Mouse (Mus musculus) lung, embryonic 14.5 days (tissue): ENCODE measurements around the gene Cerkl. TPM values are rescaled to one million over a fixed set of nuclear protein-coding genes. Genes with fewer than 3 reads are reported as not detected.

Source experiments
- ATAC-seq: fragments of 200-750 bp; cut with Nextera tagmentation; 2 replicates; pipeline ENCODE4 v1.8.0; 2017; ENCODE audit warnings: mild to moderate bottlenecking, moderate TSS enrichment, moderate library complexity; ENCODE audit not compliant: insufficient read depth
- DNase-seq: peaks from one replicate; pipeline ENCODE4 v3.0.0-alpha.2; 2015
- H3K27ac ChIP-seq: fragments of 300-500 bp; sonication (generic); 2 replicates; pipeline ENCODE4 v1.5.1; 2014; ENCODE audit warnings: low read depth, mild to moderate bottlenecking, moderate library complexity
- H3K27me3 ChIP-seq: fragments of 300-500 bp; sonication (generic); 2 replicates; pipeline ENCODE4 v1.6.1; 2014; ENCODE audit warnings: low read length, control low read depth; ENCODE audit not compliant: insufficient read depth
- H3K36me3 ChIP-seq: fragments of 300-500 bp; sonication (generic); 2 replicates; pipeline ENCODE4 v1.6.1; 2014; ENCODE audit warnings: control low read depth; ENCODE audit not compliant: insufficient read depth
- H3K4me1 ChIP-seq: fragments of 300-500 bp; sonication (generic); 2 replicates; pipeline ENCODE4 v1.6.1; 2014; ENCODE audit warnings: antibody characterized with exemption, control low read depth; ENCODE audit not compliant: insufficient read depth
- H3K4me2 ChIP-seq: fragments of 300-500 bp; sonication (generic); 2 replicates; pipeline ENCODE4 v1.6.1; 2014; ENCODE audit warnings: mild to moderate bottlenecking
- H3K4me3 ChIP-seq: fragments of 300-500 bp; sonication (generic); 2 replicates; pipeline ENCODE4 v1.5.1; 2014; ENCODE audit warnings: low read depth, low read length
- H3K9ac ChIP-seq: fragments of 300-500 bp; sonication (generic); 2 replicates; pipeline ENCODE4 v1.6.1; 2014
- H3K9me3 ChIP-seq: fragments of 300-500 bp; sonication (generic); 2 replicates; pipeline ENCODE4 v1.6.1; 2016; ENCODE audit warnings: low read depth, low read length, control low read depth
- CTCF ChIP-seq: IDR thresholded peaks from 2 replicates; pipeline ENCODE4 v1.5.1; 2016; ENCODE audit warnings: antibody characterized with exemption, low read depth
- WGBS: fragments of 180-500 bp; shearing (Covaris S2); extraction: QIAGEN DNeasy Blood & Tissue Kit; methylation state at CpG from one replicate; pipeline ENCODE4 v1.1.7; 2014; 5-methylcytosine and 5-hydroxymethylcytosine counted together
- polyA plus RNA-seq: library from polyadenylated mRNA; unstranded; fragments of >200 nt; fragmentation: Nextera tagmentation; extraction: Ambion mirVana; gene quantifications from 2 replicates; pipeline ENCODE4 v1.2.1, GENCODE M21; 2014

Gene Cerkl
- polyA plus RNA-seq, 1 experiment from 2014 or later = 0.12 TPM

- H3K4me2 ChIP-seq = no peak overlapping the region
- no peak for TF ChIP-seq CTCF
- H3K27ac ChIP-seq = no peak overlapping the region
- H3K9ac ChIP-seq = no peak overlapping the region
- ATAC-seq (no peak), DNase-seq (no peak)
- H3K9me3 ChIP-seq = no peaks in the 10 kb centered on the region
- no peaks in the 10 kb centered on the region for H3K36me3 ChIP-seq
- no peaks in the 10 kb centered on the region for H3K4me1 ChIP-seq
- WGBS = 62% methylated on average over 5 of the region's 5 CpGs
- H3K27me3 ChIP-seq = no peaks in the 10 kb centered on the region
- no peak overlapping the region for H3K4me3 ChIP-seq
Observed at GRCm38 (mm10) chr2:79398831-79399230, 57.8 kb downstream of the Cerkl start.

GRCm38 (mm10) chr2:79398343-79398742, 58.2 kb downstream of the Cerkl start:
- no peaks in the 10 kb centered on the region for H3K27me3 ChIP-seq
- no peak overlapping the region for H3K4me2 ChIP-seq
- no peak for TF ChIP-seq CTCF
- 60% methylated on average over 2 of the region's 2 CpGs for WGBS
- H3K9ac ChIP-seq = no peak overlapping the region
- H3K4me3 ChIP-seq = no peak overlapping the region
- no peak for DNase-seq
- H3K4me1 ChIP-seq = no peaks in the 10 kb centered on the region
- no peaks in the 10 kb centered on the region for H3K36me3 ChIP-seq
- no peak for ATAC-seq
- H3K9me3 ChIP-seq = no peaks in the 10 kb centered on the region
- no peak overlapping the region for H3K27ac ChIP-seq

- Histone ChIP-seq H3K9ac (no peak overlapping the region), H3K4me2 (no peak overlapping the region), H3K27me3 (no peaks in the 10 kb centered on the region), H3K4me1 (no peaks in the 10 kb centered on the region), H3K9me3 (no peaks in the 10 kb centered on the region), H3K27ac (no peak overlapping the region), H3K4me3 (no peak overlapping the region), H3K36me3 (no peaks in the 10 kb centered on the region)
- DNase-seq = no peak
- 60% methylated on average over 2 of the region's 2 CpGs for WGBS
- no peak for TF ChIP-seq CTCF
- ATAC-seq = no peak
Observed at GRCm38 (mm10) chr2:79397107-79397506, 59.5 kb downstream of the Cerkl start.

GRCm38 (mm10) chr2:79379087-79380041, 77.2 kb downstream of the Cerkl start:
- no peak for TF ChIP-seq CTCF
- Histone ChIP-seq H3K9me3 (no peaks in the 10 kb centered on the region), H3K27me3 (no peaks in the 10 kb centered on the region), H3K27ac (no peak overlapping the region), H3K36me3 (no peaks in the 10 kb centered on the region), H3K4me3 (no peak overlapping the region), H3K9ac (no peak overlapping the region), H3K4me1 (no peaks in the 10 kb centered on the region), H3K4me2 (no peak overlapping the region)
- WGBS = 33% methylated on average over 12 of the region's 12 CpGs
- DNase-seq = peak; percentile 15
- ATAC-seq = no peak

- no peaks in the 10 kb centered on the region for H3K9me3 ChIP-seq
- ATAC-seq = no peak
- no peak overlapping the region for H3K9ac ChIP-seq
- TF ChIP-seq CTCF = no peak
- WGBS = 67% methylated on average over 8 of the region's 8 CpGs
- no peak overlapping the region for H3K4me2 ChIP-seq
- H3K27me3 ChIP-seq = no peaks in the 10 kb centered on the region
- no peak for DNase-seq
- H3K4me3 ChIP-seq = no peak overlapping the region
- H3K36me3 ChIP-seq = no peaks in the 10 kb centered on the region
- no peaks in the 10 kb centered on the region for H3K4me1 ChIP-seq
- no peak overlapping the region for H3K27ac ChIP-seq
Observed at GRCm38 (mm10) chr2:79378346-79379086, 78.1 kb downstream of the Cerkl start.

- Histone ChIP-seq H3K4me3 (no peak overlapping the region), H3K27me3 (no peaks in the 10 kb centered on the region), H3K4me1 (no peaks in the 10 kb centered on the region), H3K9ac (no peak overlapping the region), H3K9me3 (no peaks in the 10 kb centered on the region), H3K27ac (no peak overlapping the region), H3K4me2 (no peak overlapping the region), H3K36me3 (no peaks in the 10 kb centered on the region)
- DNase-seq = peak; percentile 37
- WGBS = 41% methylated on average over 6 of the region's 6 CpGs
- peak; percentile 52 for TF ChIP-seq CTCF
- no peak for ATAC-seq
Observed at GRCm38 (mm10) chr2:79372486-79373200, 83.9 kb downstream of the Cerkl start.

- Histone ChIP-seq H3K36me3 (no peaks in the 10 kb centered on the region), H3K9ac (no peak overlapping the region), H3K27me3 (no peaks in the 10 kb centered on the region), H3K4me1 (no peaks in the 10 kb centered on the region), H3K4me2 (no peak overlapping the region), H3K9me3 (no peaks in the 10 kb centered on the region), H3K4me3 (no peak overlapping the region), H3K27ac (no peak overlapping the region)
- ATAC-seq (no peak), DNase-seq (no peak)
- 73% methylated on average over 2 of the region's 2 CpGs for WGBS
- no peak for TF ChIP-seq CTCF
Observed at GRCm38 (mm10) chr2:79372154-79372467, 84.5 kb downstream of the Cerkl start.
